ENCODE assay signal across 22 mouse cellular contexts in the genomic region with DNA sequence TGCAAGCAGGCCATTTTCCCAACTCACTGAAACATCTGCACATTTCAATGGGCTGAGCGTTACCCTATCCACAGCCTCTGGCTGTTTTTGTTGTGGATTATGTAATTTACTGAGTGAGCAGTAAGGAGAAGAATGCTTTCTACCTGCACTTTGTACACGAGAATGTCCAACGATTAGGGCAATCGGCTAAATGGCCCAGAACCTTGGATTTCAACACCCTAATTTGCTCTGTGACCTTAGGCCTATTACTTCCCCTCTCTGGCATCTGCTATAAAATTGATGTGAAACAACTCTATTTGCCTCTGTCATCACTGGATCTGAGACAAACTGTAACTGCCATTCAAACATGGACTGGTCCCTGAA. TPM values are rescaled to one million over a fixed set of nuclear protein-coding genes. Genes with fewer than 3 reads are reported as not detected.
DNase-seq lines count a peak whose midpoint lies in the region; ATAC-seq lines count a peak whose summit lies in the region.
"Had no signal": no experiment of that assay in that cellular context is flagged by ENCODE, and none has a peak within 500 bp of the region (broad histone marks: within the 10 kb centered on the region; RNA-seq: fewer than 3 reads in every experiment).

No protein-coding gene starts in this region.

- H3K27me3 ChIP-seq in forebrain, embryonic 15.5 days, result no peaks in the 10 kb centered on the region
- H3K27me3 ChIP-seq in forebrain, embryonic 12.5 days, result no peaks in the 10 kb centered on the region
- no peaks in the 10 kb centered on the region for H3K27me3 ChIP-seq in lung, embryonic 15.5 days
- H3K27me3 ChIP-seq: liver, embryonic 12.5 days; neural tube, embryonic 13.5 days had no signal

- H3K36me3 ChIP-seq in forebrain, embryonic 15.5 days, result no peaks in the 10 kb centered on the region
- no peaks in the 10 kb centered on the region for H3K36me3 ChIP-seq in forebrain, embryonic 12.5 days (replicated peaks)
- H3K36me3 ChIP-seq in lung, embryonic 15.5 days, result no peaks in the 10 kb centered on the region
- H3K36me3 ChIP-seq: heart, embryonic 10.5 days; liver, embryonic 12.5 days; neural tube, embryonic 13.5 days had no signal

- no peak overlapping the region for H3K4me3 ChIP-seq in forebrain, embryonic 15.5 days
- no peak overlapping the region for H3K4me3 ChIP-seq in forebrain, embryonic 12.5 days (replicated peaks)
- H3K4me3 ChIP-seq in lung, embryonic 15.5 days, result no peak overlapping the region
- H3K4me3 ChIP-seq: heart, embryonic 10.5 days; liver, embryonic 12.5 days; neural tube, embryonic 13.5 days had no signal

- DNase-seq in lung, postnatal 10 days, result no peak
- peak; percentile 11 for DNase-seq in yolk sac, embryonic 10.5 days (ENCODE audit: low spot score)
- DNase-seq in heart, postnatal 10 days, result no peak
- DNase-seq in urinary bladder, postnatal 25 days (ENCODE audit: low spot score), result no peak
- DNase-seq: cerebellum, postnatal 10 days; embryo, embryonic 11 days; gastrocnemius, postnatal 10 days; heart, postnatal 14 days; kidney, adult 18-20 months; layer of hippocampus, adult 9-11 months; lung, postnatal 36 days; thymus, postnatal 36 days had no signal

- no peaks in the 10 kb centered on the region for H3K9me3 ChIP-seq in forebrain, embryonic 15.5 days
- H3K9me3 ChIP-seq in forebrain, embryonic 12.5 days, result no peaks in the 10 kb centered on the region
- H3K9me3 ChIP-seq in lung, embryonic 15.5 days, result no peaks in the 10 kb centered on the region
- H3K9me3 ChIP-seq: heart, embryonic 10.5 days; liver, embryonic 12.5 days; neural tube, embryonic 13.5 days had no signal

- H3K9ac ChIP-seq in forebrain, embryonic 15.5 days (replicated peaks), result no peak overlapping the region
- no peak overlapping the region for H3K9ac ChIP-seq in forebrain, embryonic 12.5 days
- no peak overlapping the region for H3K9ac ChIP-seq in lung, embryonic 15.5 days
- H3K9ac ChIP-seq: forebrain, postnatal 0 days; hindbrain, embryonic 14.5 days; liver, embryonic 12.5 days; neural tube, embryonic 13.5 days had no signal

- ATAC-seq in forebrain, embryonic 15.5 days (replicated peaks), result 0 out of 2 replicates have a peak, but pooled peaks have one; percentile 16
- no peak for ATAC-seq in forebrain, embryonic 12.5 days (ENCODE audit: low FRiP score)
- peak; percentile 2; the same call in 1 of the 2 replicates for ATAC-seq in lung, embryonic 15.5 days (ENCODE audit: borderline replicate concordance, extremely low read depth, low FRiP score, low TSS enrichment)
- peak; percentile 88 for ATAC-seq in granulocyte monocyte progenitor cell, adult 5-6 weeks (replicated peaks; ENCODE audit: poor library complexity, severe bottlenecking)
- ATAC-seq: liver, embryonic 12.5 days had no signal

- intact Hi-C loops in heart, postnatal 10 days (cut with DNase I), result loop anchor here (5.0 kb wide), 1 partner anchor 60 kb away; no protein-coding TSS in a partner anchor

- WGBS in forebrain, embryonic 15.5 days, result 66% methylated on average over 4 of the region's 4 CpGs
- WGBS in forebrain, embryonic 12.5 days, result 72% methylated on average over 4 of the region's 4 CpGs
- WGBS in lung, embryonic 15.5 days, result 61% methylated on average over 4 of the region's 4 CpGs

- no peak overlapping the region for H3K4me2 ChIP-seq in forebrain, embryonic 15.5 days (replicated peaks)
- no peak overlapping the region for H3K4me2 ChIP-seq in forebrain, embryonic 12.5 days
- H3K4me2 ChIP-seq in lung, embryonic 15.5 days, result no peak overlapping the region
- H3K4me2 ChIP-seq: hindbrain, embryonic 14.5 days; liver, embryonic 12.5 days; midbrain, embryonic 11.5 days; neural tube, embryonic 13.5 days had no signal

- peaks cover 16% of the 10 kb centered on the region for H3K4me1 ChIP-seq in forebrain, embryonic 15.5 days
- peaks cover 14% of the 10 kb centered on the region; the same call in 1 of the 2 replicates for H3K4me1 ChIP-seq in forebrain, embryonic 12.5 days
- peaks cover 26% of the 10 kb centered on the region for H3K4me1 ChIP-seq in lung, embryonic 15.5 days

- peak overlapping the region; percentile 14; the same call in 1 of the 2 replicates for H3K27ac ChIP-seq in forebrain, embryonic 15.5 days (replicated peaks)
- H3K27ac ChIP-seq in forebrain, embryonic 12.5 days, result no peak overlapping the region
- H3K27ac ChIP-seq in lung, embryonic 15.5 days, result peak overlapping the region; percentile 74; the same call in 1 of the 2 replicates
- H3K27ac ChIP-seq: heart, embryonic 10.5 days; hindbrain, embryonic 14.5 days; liver, embryonic 12.5 days; neural tube, embryonic 13.5 days had no signal

RNA-seq across cellular contexts. Expression of gene Spred1, which starts 33.7 kb away (rescaled TPM):
- polyA plus RNA-seq in forebrain, embryonic 15.5 days (2015; fragmentation: Nextera tagmentation; extraction: Ambion mirVana), result 11.6 and 13.1 TPM in 2 replicates
- polyA plus RNA-seq in forebrain, embryonic 12.5 days (2016; fragmentation: Nextera tagmentation; extraction: Ambion mirVana), result 13.5 and 19.5 TPM in 2 replicates
- polyA plus RNA-seq in lung, embryonic 15.5 days (2015; fragmentation: Nextera tagmentation; extraction: Ambion mirVana), result 18.4 and 20.6 TPM in 2 replicates
- total RNA-seq in granulocyte monocyte progenitor cell, adult 5-6 weeks (2014; fragmentation: Nextera tagmentation), result 16.5 and 19.2 TPM in 2 replicates
- total RNA-seq in granulocyte monocyte progenitor cell, adult 5-6 weeks (2017), result 23.0 and 23.7 TPM in 2 replicates
- 10 to 100 TPM; 23.7 to 30.8 TPM for total RNA-seq in heart, postnatal 10 days (2021)
